Mouse (Mus musculus) olfactory bulb, adult 2 months (tissue): ENCODE measurements around the gene Uhmk1. TPM values are rescaled to one million over a fixed set of nuclear protein-coding genes. Genes with fewer than 3 reads are reported as not detected.

Source experiments
- H3K27ac ChIP-seq: fragments of 200-500 bp; 2 replicates; pipeline ENCODE4 v1.5.1; 2012; ENCODE audit warnings: low read depth, low read length; ENCODE audit not compliant: insufficient read depth
- H3K4me1 ChIP-seq: fragments of 200-500 bp; 2 replicates; pipeline ENCODE4 v1.6.1; 2012; ENCODE audit warnings: low read length; ENCODE audit not compliant: control insufficient read depth, insufficient read depth
- H3K4me3 ChIP-seq: fragments of 200-500 bp; 2 replicates; pipeline ENCODE4 v1.5.1; 2012; ENCODE audit warnings: mild to moderate bottlenecking, low read depth, low read length, moderate library complexity; ENCODE audit not compliant: insufficient read depth
- CTCF ChIP-seq: fragments of 200-500 bp; IDR thresholded peaks from 2 replicates; pipeline ENCODE4 v1.5.1; 2012; ENCODE audit warnings: low read depth, mild to moderate bottlenecking, low read length, moderate library complexity; ENCODE audit not compliant: insufficient read depth
- POLR2A ChIP-seq: fragments of 200-500 bp; IDR thresholded peaks from 2 replicates; pipeline ENCODE4 v1.6.1; 2012; ENCODE audit warnings: mild to moderate bottlenecking, low read depth, low read length, moderate library complexity; ENCODE audit not compliant: insufficient read depth
- WGBS: fragments of 180-500 bp; shearing (Covaris S2); methylation state at CpG from one replicate; pipeline ENCODE4 v1.1.7; 2018; 5-methylcytosine and 5-hydroxymethylcytosine counted together
- polyA plus RNA-seq: library from polyadenylated mRNA; stranded (reverse); fragments of >200 nt; gene quantifications from 2 replicates; pipeline ENCODE4 v1.2.4, GENCODE M21; 2012; ENCODE audit warnings: low replicate concordance; ENCODE audit not compliant: missing spikeins, insufficient read depth, insufficient read length

Gene Uhmk1
- polyA plus RNA-seq, 1 experiment = 38.9 TPM

DNA sequence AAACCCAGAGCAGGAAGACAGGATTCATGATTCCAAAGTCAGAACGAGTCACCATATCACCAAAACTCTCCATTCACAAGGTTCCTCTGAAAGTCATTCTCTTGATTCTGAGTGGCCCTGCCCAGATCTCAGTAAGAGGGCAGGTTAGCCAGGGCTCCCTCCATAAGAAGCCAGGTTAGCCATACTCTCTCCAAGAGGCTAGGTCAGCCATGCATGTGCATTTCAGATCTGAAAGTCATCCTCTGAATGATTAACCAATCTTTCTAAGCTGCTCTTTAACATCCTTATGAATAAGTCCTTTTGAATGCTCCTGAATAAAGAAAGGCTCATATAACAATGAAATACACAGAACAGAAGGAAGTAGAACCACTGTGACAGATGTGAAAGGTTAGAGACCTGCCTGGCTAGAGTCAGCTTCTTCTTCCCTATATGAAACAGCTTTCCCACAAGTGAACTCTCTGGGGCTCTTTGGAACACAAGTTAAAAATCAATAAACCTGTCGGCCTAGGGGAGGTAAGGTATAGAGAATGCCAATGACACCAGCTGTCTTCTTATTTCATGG lies 51.1 kb downstream of the Uhmk1 start:
- 91% methylated on average over 2 of the region's 2 CpGs for WGBS
- Histone ChIP-seq H3K4me3 (no peak overlapping the region), H3K4me1 (peaks cover 2% of the 10 kb centered on the region; the same call in 1 of the 2 replicates), H3K27ac (no peak overlapping the region)
- TF ChIP-seq CTCF = no peak
- no peak for TF ChIP-seq POLR2A

DNA sequence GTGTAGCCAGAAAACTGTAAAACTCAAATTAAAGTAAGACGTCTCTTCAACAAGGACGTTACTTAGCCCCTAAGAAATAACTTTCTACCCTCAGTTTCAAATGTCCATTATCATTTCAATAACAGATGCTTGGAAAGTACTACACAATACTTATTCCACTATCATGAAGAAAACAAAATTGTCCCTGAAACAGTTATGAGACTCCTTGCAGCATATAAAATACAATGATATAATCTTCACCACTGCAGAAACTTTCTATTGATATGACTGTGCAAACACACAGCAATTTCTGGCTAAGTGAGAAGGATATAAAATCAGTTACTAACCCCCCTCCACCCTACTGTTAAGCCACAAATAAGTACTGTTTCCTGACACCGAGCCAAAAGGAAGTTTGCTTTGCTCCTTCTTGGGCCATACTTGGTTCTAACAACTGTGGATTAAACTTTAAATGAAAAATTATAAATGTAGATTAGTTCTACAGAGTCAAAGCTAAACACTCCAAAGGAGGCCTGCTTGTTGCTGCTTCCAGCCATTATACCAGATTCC lies 51.7 kb downstream of the Uhmk1 start:
- Histone ChIP-seq H3K27ac (no peak overlapping the region), H3K4me3 (no peak overlapping the region), H3K4me1 (peaks cover 2% of the 10 kb centered on the region; the same call in 1 of the 2 replicates)
- TF ChIP-seq POLR2A (no peak), CTCF (no peak)
- 80% methylated on average over 3 of the region's 3 CpGs for WGBS

DNA sequence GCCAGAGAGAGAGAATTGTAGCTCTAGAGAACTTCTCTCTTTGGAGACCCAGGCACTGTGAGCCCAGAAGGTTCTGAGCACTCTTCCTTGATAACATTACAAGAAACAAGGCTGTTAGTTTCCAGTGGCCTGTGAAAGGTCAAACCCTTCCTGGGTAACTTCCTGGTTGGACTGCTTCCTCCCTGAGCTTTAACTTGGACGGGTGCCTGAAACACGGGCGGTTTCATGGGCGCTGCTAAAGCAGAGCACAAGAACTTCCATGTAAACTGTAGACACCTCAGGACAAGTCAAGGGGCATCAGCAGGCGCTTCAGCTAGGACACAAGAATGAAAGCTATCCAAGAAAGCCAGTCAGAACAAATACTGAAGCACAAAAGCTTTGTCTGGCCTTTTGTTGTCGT lies 53.3 kb downstream of the Uhmk1 start:
- 82% methylated on average over 6 of the region's 6 CpGs for WGBS
- H3K4me1 ChIP-seq = peaks cover 2% of the 10 kb centered on the region; the same call in 1 of the 2 replicates
- H3K27ac ChIP-seq = no peak overlapping the region
- H3K4me3 ChIP-seq = no peak overlapping the region
- TF ChIP-seq POLR2A (no peak), CTCF (no peak)

DNA sequence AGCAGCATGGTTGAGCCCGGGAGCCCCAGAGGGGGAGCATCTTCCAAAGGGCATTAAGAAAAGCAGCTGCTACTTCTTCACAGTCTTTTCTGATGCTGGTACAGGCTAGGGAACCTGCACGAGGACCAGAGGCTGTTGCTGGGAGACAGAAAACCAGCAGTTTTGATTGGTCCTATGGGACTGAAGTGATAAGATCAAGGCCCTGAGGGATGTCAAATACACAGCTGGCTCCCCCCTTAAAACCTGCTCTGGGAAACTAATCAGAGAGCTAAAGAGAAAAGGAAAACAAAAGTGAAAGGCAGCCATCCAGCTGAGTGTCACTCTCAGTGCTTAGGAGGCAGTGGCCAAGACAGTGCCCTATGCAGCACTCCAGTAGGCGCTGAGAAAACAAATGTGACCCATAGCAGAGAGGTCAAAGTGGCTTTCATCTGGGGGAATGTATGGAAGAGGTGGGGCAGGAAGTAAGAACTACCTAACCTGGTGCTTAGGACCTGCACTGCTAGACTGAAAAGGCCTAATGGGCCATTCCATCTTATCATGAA lies 54.7 kb downstream of the Uhmk1 start:
- Histone ChIP-seq H3K4me1 (peaks cover 2% of the 10 kb centered on the region; the same call in 1 of the 2 replicates), H3K4me3 (no peak overlapping the region), H3K27ac (no peak overlapping the region)
- no peak for TF ChIP-seq POLR2A
- no peak for TF ChIP-seq CTCF
- 56% methylated on average over 3 of the region's 3 CpGs for WGBS

DNA sequence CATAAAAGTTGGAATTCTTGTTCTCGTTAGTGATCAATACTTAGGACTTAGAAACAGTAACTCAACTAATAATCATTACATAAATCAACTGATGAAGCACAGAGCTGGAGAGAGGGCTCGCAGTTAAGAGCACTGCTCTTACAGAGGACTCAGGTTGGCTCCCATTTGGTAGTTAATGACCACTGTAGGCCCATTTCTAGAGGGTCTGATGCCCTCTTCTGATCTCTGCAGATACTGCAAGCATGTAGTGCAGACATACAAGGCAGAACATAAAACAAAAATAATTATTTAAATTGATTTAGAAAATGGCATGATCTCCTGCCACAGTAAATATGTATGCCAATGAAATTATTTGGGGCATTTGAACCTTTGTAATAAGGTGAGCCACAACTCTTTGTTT lies 55.5 kb downstream of the Uhmk1 start:
- H3K27ac ChIP-seq = no peak overlapping the region
- H3K4me3 ChIP-seq = no peak overlapping the region
- TF ChIP-seq POLR2A (no peak), CTCF (no peak)
- 82% methylated on average over 2 of the region's 2 CpGs for WGBS
- H3K4me1 ChIP-seq = peaks cover 2% of the 10 kb centered on the region; the same call in 1 of the 2 replicates

DNA sequence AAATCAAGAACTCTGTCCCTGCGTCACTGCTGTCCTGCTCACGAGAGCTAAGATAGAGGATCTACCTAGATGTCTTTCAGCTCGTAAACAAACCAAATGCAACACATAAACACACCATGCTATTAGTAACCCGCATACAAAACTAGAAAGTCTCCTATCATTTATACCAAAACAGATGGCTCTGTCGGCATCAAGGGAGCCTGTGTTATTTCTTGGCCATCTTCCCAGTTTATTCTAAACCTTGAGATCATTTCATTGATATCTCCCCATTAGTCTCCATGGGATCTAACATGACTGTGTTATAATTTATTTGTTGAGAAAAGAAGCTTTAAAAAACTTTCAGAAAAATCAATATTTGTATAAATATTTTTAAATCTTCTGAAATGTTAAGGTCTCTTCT lies 59.4 kb downstream of the Uhmk1 start:
- H3K27ac ChIP-seq = no peak overlapping the region
- peaks cover 2% of the 10 kb centered on the region; the same call in 1 of the 2 replicates for H3K4me1 ChIP-seq
- H3K4me3 ChIP-seq = no peak overlapping the region
- WGBS = 56% methylated on average over 5 of the region's 5 CpGs
- TF ChIP-seq POLR2A (no peak), CTCF (no peak)

DNA sequence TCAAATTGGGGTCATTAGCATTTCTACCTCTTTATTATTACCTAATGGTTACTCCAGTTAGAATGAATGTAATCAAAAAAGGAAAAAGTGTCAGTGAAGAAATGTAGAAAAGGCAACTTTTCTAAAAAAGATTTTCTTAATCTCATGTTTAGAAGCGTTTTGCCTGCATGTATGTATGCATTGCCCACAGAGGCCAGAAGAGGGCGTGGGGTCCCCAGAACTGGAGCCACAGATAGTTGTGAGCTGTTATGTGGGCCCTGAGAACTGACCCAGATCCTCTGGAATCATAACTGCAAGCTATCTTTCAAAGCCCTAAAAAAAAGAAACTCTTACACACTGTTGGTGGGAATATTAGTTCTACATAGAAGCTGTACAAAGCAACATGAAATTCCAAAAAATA lies 59.9 kb downstream of the Uhmk1 start:
- 77% methylated on average over 2 of the region's 2 CpGs for WGBS
- H3K27ac ChIP-seq = no peak overlapping the region
- TF ChIP-seq POLR2A = no peak
- TF ChIP-seq CTCF = no peak
- peaks cover 2% of the 10 kb centered on the region; the same call in 1 of the 2 replicates for H3K4me1 ChIP-seq
- H3K4me3 ChIP-seq = no peak overlapping the region

DNA sequence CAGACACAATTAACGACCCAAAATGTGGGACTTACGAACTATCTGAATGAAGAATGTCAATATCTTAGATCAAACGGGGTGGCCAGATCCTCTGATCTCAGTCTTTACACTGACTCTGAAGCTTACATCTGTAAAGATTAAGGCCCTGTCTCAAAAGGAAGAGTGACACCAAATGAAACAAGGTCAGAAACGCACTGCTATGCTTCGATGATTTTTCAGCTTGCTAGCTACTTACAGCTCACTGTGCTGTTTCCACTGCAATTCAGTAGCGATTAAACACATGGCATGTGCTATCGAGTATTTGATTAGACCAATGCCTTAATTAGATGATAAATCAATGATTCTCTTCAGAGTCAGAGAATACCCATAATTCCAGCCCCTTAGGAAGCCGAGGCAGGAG lies 61.2 kb downstream of the Uhmk1 start:
- H3K4me1 ChIP-seq = no peaks in the 10 kb centered on the region
- TF ChIP-seq CTCF (no peak), POLR2A (no peak)
- 76% methylated on average over 8 of the region's 8 CpGs for WGBS
- H3K4me3 ChIP-seq = no peak overlapping the region
- H3K27ac ChIP-seq = no peak overlapping the region

DNA sequence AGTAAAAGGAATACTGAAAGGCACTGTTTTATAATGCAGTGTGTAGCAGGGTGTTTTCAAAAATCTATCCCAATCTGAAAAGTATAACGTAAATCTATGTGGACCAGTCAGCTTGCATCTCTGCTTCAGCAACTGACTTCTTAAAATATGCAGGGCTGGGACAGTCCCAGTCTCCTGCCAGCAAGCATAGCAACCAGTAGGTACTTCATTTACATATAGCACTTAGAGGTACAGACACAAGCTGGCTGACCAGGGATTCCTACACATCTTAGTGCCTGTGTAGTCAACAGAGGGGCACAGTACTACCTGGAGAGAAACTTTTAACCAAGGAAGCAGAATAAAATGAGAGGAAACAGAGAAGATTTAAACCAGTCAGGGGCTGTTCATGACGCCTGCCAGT lies 62.6 kb downstream of the Uhmk1 start:
- peaks cover 2% of the 10 kb centered on the region; the same call in 1 of the 2 replicates for H3K4me1 ChIP-seq
- TF ChIP-seq CTCF (no peak), POLR2A (no peak)
- 95% methylated on average over 2 of the region's 2 CpGs for WGBS
- no peak overlapping the region for H3K27ac ChIP-seq
- H3K4me3 ChIP-seq = no peak overlapping the region
